Mouse (Mus musculus) stomach, postnatal 0 days (tissue): Measurements from ENCODE around the gene C130079G13Rik. TPM values are rescaled to one million over a fixed set of nuclear protein-coding genes. Genes with fewer than 3 reads are reported as not detected.
"Not testable (repeated sequence)": the region's sequence is repeated elsewhere in the genome, so short reads cannot be mapped to it uniquely, and the experiment has no call there.

Experiments used
- ATAC-seq: fragments of 200-750 bp; cut with Nextera tagmentation; 2 replicates; pipeline ENCODE4 v1.8.0; 2017; ENCODE audit not compliant: low FRiP score, low TSS enrichment
- DNase-seq: peaks from one replicate; pipeline ENCODE4 v3.0.0-alpha.2; 2016; ENCODE audit warnings: low spot score
- H3K27ac ChIP-seq: fragments of 300-500 bp; sonication (generic); replicated peaks from 2 replicates; pipeline ENCODE4 v1.5.1; 2014; ENCODE audit warnings: mild to moderate bottlenecking, control low read depth
- H3K27me3 ChIP-seq: fragments of 300-500 bp; sonication (generic); 2 replicates; pipeline ENCODE4 v1.6.1; 2014; ENCODE audit warnings: low read length; ENCODE audit not compliant: control insufficient read depth, insufficient read depth
- H3K36me3 ChIP-seq: fragments of 300-500 bp; sonication (generic); 2 replicates; pipeline ENCODE4 v1.6.1; 2014; ENCODE audit warnings: low read length, mixed read lengths; ENCODE audit not compliant: control insufficient read depth, insufficient read depth
- H3K4me1 ChIP-seq: fragments of 300-500 bp; sonication (generic); replicated peaks from 2 replicates; pipeline ENCODE4 v1.6.1; 2014; ENCODE audit warnings: antibody characterized with exemption; ENCODE audit not compliant: control insufficient read depth, insufficient read depth
- H3K4me2 ChIP-seq: fragments of 300-500 bp; sonication (generic); replicated peaks from 2 replicates; pipeline ENCODE4 v1.6.1; 2014; ENCODE audit warnings: low read depth, mild to moderate bottlenecking, control low read depth, moderate library complexity
- H3K4me3 ChIP-seq: fragments of 300-500 bp; sonication (generic); 2 replicates; pipeline ENCODE4 v1.5.1; 2014; ENCODE audit warnings: low read depth, low read length, control low read depth
- H3K9ac ChIP-seq: fragments of 300-500 bp; sonication (generic); 2 replicates; pipeline ENCODE4 v1.6.1; 2014; ENCODE audit warnings: mild to moderate bottlenecking, low read length, control low read depth, mixed read lengths
- H3K9me3 ChIP-seq: fragments of 300-500 bp; sonication (generic); 2 replicates; pipeline ENCODE4 v1.6.1; 2016; ENCODE audit warnings: low read length; ENCODE audit not compliant: control insufficient read depth
- CTCF ChIP-seq: IDR thresholded peaks from 2 replicates; pipeline ENCODE4 v1.5.1; 2016; ENCODE audit warnings: antibody characterized with exemption, low read depth, mild to moderate bottlenecking, moderate library complexity
- EP300 ChIP-seq: optimal IDR thresholded peaks from 2 replicates; pipeline ENCODE3; 2016; ENCODE audit warnings: antibody characterized with exemption
- WGBS: fragments of 180-500 bp; shearing (Covaris S2); extraction: QIAGEN DNeasy Blood & Tissue Kit; methylation state at CpG from one replicate; pipeline ENCODE4 v1.1.7; 2014; 5-methylcytosine and 5-hydroxymethylcytosine counted together
- polyA plus RNA-seq: library from polyadenylated mRNA; unstranded; fragments of >200 nt; fragmentation: Nextera tagmentation; extraction: Ambion mirVana; gene quantifications from 2 replicates; pipeline ENCODE4 v1.2.1, GENCODE M21; 2015

The C130079G13Rik gene
- 2.8 and 3.0 TPM in 2 replicates for polyA plus RNA-seq

- Histone ChIP-seq H3K9ac (no peak within 1 kb of the TSS), H3K27me3 (no peaks in the 10 kb centered on the region), H3K4me3 (no peak within 1 kb of the TSS), H3K36me3 (no peaks in the 10 kb centered on the region), H3K9me3 (no peaks in the 10 kb centered on the region), H3K4me2 (no peak within 1 kb of the TSS), H3K27ac (no peak within 1 kb of the TSS), H3K4me1 (no peaks in the 10 kb centered on the region)
- TF ChIP-seq EP300 (no peak), CTCF (no peak)
- no peak for ATAC-seq
- DNase-seq, result no peak
- WGBS, result 76% methylated on average over 2 of the region's 2 CpGs
Measured at GRCm38 (mm10) chr3:59924914-59925313, at the start of gene C130079G13Rik. C130079G13Rik (plus strand) TSS chr3:59925214.

- H3K27ac ChIP-seq, H3K4me1 ChIP-seq, H3K9ac ChIP-seq, H3K4me3 ChIP-seq, DNase-seq, H3K27me3 ChIP-seq, H3K9me3 ChIP-seq, H3K4me2 ChIP-seq, ATAC-seq, H3K36me3 ChIP-seq: not testable (repeated sequence)
- WGBS, result 49% methylated on average over 1 of the region's 1 CpGs
Measured at GRCm38 (mm10) chr3:59877601-59878000, 47.4 kb upstream of the C130079G13Rik start.

- not testable (repeated sequence) for H3K9me3 ChIP-seq, H3K4me1 ChIP-seq, H3K4me2 ChIP-seq, ATAC-seq, H3K27me3 ChIP-seq, H3K36me3 ChIP-seq, H3K27ac ChIP-seq, H3K9ac ChIP-seq, DNase-seq, H3K4me3 ChIP-seq
- 72% methylated on average over 7 of the region's 7 CpGs for WGBS
Measured at GRCm38 (mm10) chr3:59879801-59880554, 45.0 kb upstream of the C130079G13Rik start.

DNA sequence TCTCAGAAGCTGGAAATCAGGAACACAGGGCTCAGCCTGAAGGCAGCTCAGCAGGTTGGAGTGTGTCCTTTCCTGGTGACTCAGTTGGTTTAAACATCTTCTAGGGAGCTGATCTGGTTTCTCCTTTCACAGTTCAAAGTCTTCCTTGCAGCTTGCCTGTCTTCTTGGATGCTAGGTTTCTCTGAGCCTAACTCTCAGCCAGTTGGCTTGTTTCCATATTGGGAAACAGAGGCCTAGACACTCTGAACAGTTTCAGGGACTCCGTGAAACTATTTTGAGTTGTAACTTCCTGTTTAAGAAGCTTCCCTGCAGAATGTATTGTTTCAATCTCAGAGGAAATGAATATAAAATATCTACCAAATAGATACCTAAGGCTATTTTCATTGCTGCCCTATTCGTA is 31.7 kb upstream of the C130079G13Rik start:
- DNase-seq (no peak), ATAC-seq (no peak)
- H3K4me2 ChIP-seq, result no peak overlapping the region
- H3K9ac ChIP-seq, result no peak overlapping the region
- H3K4me1 ChIP-seq, result no peaks in the 10 kb centered on the region
- H3K27ac ChIP-seq, result no peak overlapping the region
- H3K4me3 ChIP-seq, result no peak overlapping the region
- 59% methylated on average over 2 of the region's 2 CpGs for WGBS
- no peak for TF ChIP-seq CTCF
- TF ChIP-seq EP300, result no peak
- no peaks in the 10 kb centered on the region for H3K9me3 ChIP-seq
- H3K27me3 ChIP-seq, result no peaks in the 10 kb centered on the region
- H3K36me3 ChIP-seq, result no peaks in the 10 kb centered on the region

DNA sequence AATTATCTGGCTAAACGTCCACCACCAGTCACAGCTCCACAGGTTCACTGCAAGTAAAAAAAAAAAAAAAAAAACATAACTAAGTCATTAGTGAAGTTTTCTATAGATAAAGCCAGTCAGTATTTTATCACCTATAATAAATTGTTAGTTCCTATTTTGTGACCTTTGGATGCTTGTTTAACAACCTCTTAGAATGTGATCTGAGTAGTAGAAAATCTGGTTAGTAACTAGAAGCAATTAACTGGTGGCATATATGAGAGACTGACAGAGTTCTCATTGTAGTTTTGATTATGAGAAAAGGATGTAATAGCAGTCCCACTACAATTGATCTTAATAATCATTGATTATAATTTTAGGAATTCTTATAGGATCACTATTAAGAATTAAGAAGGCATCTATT is 9.6 kb downstream of the C130079G13Rik start:
- Histone ChIP-seq H3K4me2 (no peak overlapping the region), H3K36me3 (no peaks in the 10 kb centered on the region), H3K4me1 (no peaks in the 10 kb centered on the region), H3K9me3 (no peaks in the 10 kb centered on the region), H3K4me3 (no peak overlapping the region), H3K27ac (no peak overlapping the region), H3K27me3 (no peaks in the 10 kb centered on the region), H3K9ac (no peak overlapping the region)
- TF ChIP-seq CTCF, result no peak
- TF ChIP-seq EP300, result no peak
- whole genome bisulfite sequencing, result 50% methylated on average over 1 of the region's 1 CpGs
- ATAC-seq, result no peak
- no peak for DNase-seq

- no peak overlapping the region for H3K9ac ChIP-seq
- H3K4me2 ChIP-seq, result no peak overlapping the region
- H3K4me1 ChIP-seq, result no peaks in the 10 kb centered on the region
- no peak overlapping the region for H3K27ac ChIP-seq
- ATAC-seq, result no peak
- no peak overlapping the region for H3K4me3 ChIP-seq
- no peak for DNase-seq
- H3K36me3 ChIP-seq, result no peaks in the 10 kb centered on the region
- H3K9me3 ChIP-seq, result no peaks in the 10 kb centered on the region
- WGBS, result 90% methylated on average over 10 of the region's 10 CpGs
- no peaks in the 10 kb centered on the region for H3K27me3 ChIP-seq
- no peak for TF ChIP-seq EP300
Measured at GRCm38 (mm10) chr3:59947294-59947950, 22.4 kb downstream of the C130079G13Rik start.
